Mouse (Mus musculus) small intestine, adult 2 months (tissue): ENCODE results near the gene Unc5b. TPM values are rescaled to one million over a fixed set of nuclear protein-coding genes. Genes with fewer than 3 reads are reported as not detected.
A peak's percentile ranks its signal among the peaks of the same experiment; 100 is the strongest.

Experiments
- H3K27ac ChIP-seq: fragments of 200-500 bp; 2 replicates; pipeline ENCODE4 v1.5.1; 2012; ENCODE audit warnings: low read depth, low read length, control low read depth, inconsistent platforms; ENCODE audit not compliant: insufficient read depth
- H3K27me3 ChIP-seq: fragments of 200-500 bp; 2 replicates; pipeline ENCODE4 v1.6.1; 2012; ENCODE audit warnings: mild to moderate bottlenecking, moderate library complexity, low read length, inconsistent platforms; ENCODE audit not compliant: control insufficient read depth, insufficient read depth
- H3K36me3 ChIP-seq: fragments of 200-500 bp; 2 replicates; pipeline ENCODE4 v1.6.1; 2012; ENCODE audit warnings: mild to moderate bottlenecking, low read length, control low read depth, inconsistent platforms; ENCODE audit not compliant: control insufficient read depth, insufficient read depth
- H3K4me1 ChIP-seq: fragments of 200-500 bp; 2 replicates; pipeline ENCODE4 v1.6.1; 2012; ENCODE audit warnings: low read length, inconsistent platforms, mixed read lengths; ENCODE audit not compliant: control insufficient read depth, insufficient read depth, insufficient read length
- H3K4me3 ChIP-seq: fragments of 200-500 bp; 2 replicates; pipeline ENCODE4 v1.5.1; 2012; ENCODE audit warnings: low read depth, mild to moderate bottlenecking, control low read depth, inconsistent platforms, low read length, moderate library complexity
- CTCF ChIP-seq: fragments of 200-500 bp; IDR thresholded peaks from 2 replicates; pipeline ENCODE4 v1.5.1; 2012; ENCODE audit warnings: low read depth, mild to moderate bottlenecking, control low read depth, inconsistent platforms, low read length, moderate library complexity, mixed read lengths; ENCODE audit not compliant: insufficient replicate concordance, insufficient read length; ENCODE audit errors: extremely low read depth
- POLR2A ChIP-seq: fragments of 200-500 bp; IDR thresholded peaks from 2 replicates; pipeline ENCODE4 v1.6.1; 2012; ENCODE audit warnings: low read depth, mild to moderate bottlenecking, control low read depth, inconsistent platforms, low read length, moderate library complexity
- WGBS: fragments of 180-500 bp; shearing (Covaris S2); methylation state at CpG from one replicate; pipeline ENCODE4 v1.1.7; 2018; 5-methylcytosine and 5-hydroxymethylcytosine counted together
- polyA plus RNA-seq: library from polyadenylated mRNA; depleted of rRNA; stranded (reverse); fragments of >200 nt; gene quantifications from 2 replicates; pipeline ENCODE4 v1.2.3, GENCODE M21; 2012

The Unc5b gene
- polyA plus RNA-seq, 1 experiment: 71.6 TPM

- H3K4me1 ChIP-seq: peaks cover 5% of the 10 kb centered on the region
- WGBS: 79% methylated on average over 9 of the region's 9 CpGs
- TF ChIP-seq CTCF (no peak), POLR2A (no peak)
- H3K36me3 ChIP-seq: no peaks in the 10 kb centered on the region
- no peak overlapping the region for H3K4me3 ChIP-seq
- peak overlapping the region; percentile 24; the same call in 1 of the 2 replicates for H3K27ac ChIP-seq
- H3K27me3 ChIP-seq: no peaks in the 10 kb centered on the region
Observed at GRCm38 (mm10) chr10:60753261-60753660, 78.1 kb downstream of the Unc5b start.

GRCm38 (mm10) chr10:60752040-60753020 is 79.1 kb downstream of the Unc5b start, which contains the start of gene Slc29a3:
Gene Slc29a3, minus strand, starts transcription at chr10:60752794.
- Histone ChIP-seq H3K4me3 (peak within 1 kb of the TSS; percentile 76), H3K27me3 (no peaks in the 10 kb centered on the region), H3K27ac (peak within 1 kb of the TSS; percentile 24), H3K4me1 (peaks cover 5% of the 10 kb centered on the region), H3K36me3 (no peaks in the 10 kb centered on the region)
- 7% methylated on average over 41 of the region's 41 CpGs for WGBS
- TF ChIP-seq CTCF (peak; percentile 27; the same call in 1 of the 2 replicates), POLR2A (peak; percentile 80)

- TF ChIP-seq CTCF: no peak
- TF ChIP-seq POLR2A: no peak
- peaks cover 4% of the 10 kb centered on the region; the same call in 1 of the 2 replicates for H3K4me1 ChIP-seq
- H3K36me3 ChIP-seq: no peaks in the 10 kb centered on the region
- 78% methylated on average over 6 of the region's 6 CpGs for WGBS
- no peaks in the 10 kb centered on the region for H3K27me3 ChIP-seq
- H3K27ac ChIP-seq: no peak overlapping the region
- H3K4me3 ChIP-seq: no peak overlapping the region
Observed at GRCm38 (mm10) chr10:60747667-60748212, 83.6 kb downstream of the Unc5b start.

DNA sequence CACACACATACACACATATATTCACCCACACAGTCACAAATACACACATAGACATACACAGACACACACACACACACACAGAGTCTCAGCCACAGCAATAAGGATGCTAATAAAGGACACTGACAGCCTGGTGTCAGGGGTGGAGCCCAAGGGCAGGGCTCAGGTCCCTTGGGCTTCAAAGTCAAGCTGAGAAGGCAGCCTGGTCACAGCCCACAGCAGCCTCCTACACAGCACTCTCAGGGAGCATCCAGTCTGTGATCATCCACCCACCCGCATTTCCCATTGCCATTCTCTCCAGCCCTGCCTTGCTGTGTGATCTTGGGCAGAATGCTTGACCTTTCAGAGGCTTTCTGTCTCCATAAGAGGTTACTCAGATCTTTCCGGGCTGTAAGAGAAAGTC is 84.9 kb downstream of the Unc5b start:
- Histone ChIP-seq H3K27ac (no peak overlapping the region), H3K36me3 (no peaks in the 10 kb centered on the region), H3K27me3 (no peaks in the 10 kb centered on the region), H3K4me3 (no peak overlapping the region), H3K4me1 (0 out of 2 replicates have a peak, but pooled peaks cover 2% of the 10 kb centered on the region)
- TF ChIP-seq CTCF: no peak
- 86% methylated on average over 2 of the region's 2 CpGs for WGBS

DNA sequence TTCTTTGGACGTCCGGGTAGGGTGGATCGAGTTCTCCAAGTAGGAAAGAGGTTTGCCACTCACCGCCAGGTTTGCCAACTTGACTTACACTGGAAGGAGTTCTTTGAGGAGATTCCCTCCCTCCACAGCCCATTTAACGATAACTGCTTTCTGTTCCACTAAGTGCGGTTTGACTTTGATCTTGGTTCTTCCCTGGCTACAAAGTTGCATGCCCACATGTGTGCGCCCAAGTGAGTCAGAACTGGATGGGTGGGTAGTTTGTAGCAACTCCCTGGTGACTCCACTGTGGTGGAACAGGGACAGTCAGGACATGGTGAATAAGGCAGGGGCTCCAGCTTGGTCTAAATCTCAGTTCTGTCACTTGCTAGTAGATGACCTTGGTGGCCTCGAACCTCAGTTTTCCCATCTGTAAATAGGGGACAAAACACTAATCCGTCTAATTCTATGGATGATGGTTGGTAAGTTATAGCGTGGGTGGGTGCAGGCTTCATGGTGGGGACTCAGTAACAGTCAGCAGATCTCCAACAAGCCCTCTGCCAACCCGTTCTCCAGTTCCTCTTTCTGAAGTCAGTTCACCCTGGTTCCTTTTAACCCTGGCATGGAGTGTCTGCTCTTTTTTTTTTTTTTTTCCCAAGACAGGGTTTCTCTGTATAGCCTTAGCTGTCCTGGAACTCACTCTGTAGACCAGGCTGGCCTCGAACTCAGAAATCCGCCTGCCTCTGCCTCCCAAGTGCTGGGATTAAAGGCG is 86.7 kb downstream of the Unc5b start:
- 89% methylated on average over 14 of the region's 14 CpGs for whole genome bisulfite sequencing

GRCm38 (mm10) chr10:60743681-60744080 is 87.7 kb downstream of the Unc5b start:
- H3K36me3 ChIP-seq: no peaks in the 10 kb centered on the region
- no peak overlapping the region for H3K4me3 ChIP-seq
- H3K27me3 ChIP-seq: no peaks in the 10 kb centered on the region
- TF ChIP-seq CTCF (no peak), POLR2A (no peak)
- 77% methylated on average over 9 of the region's 9 CpGs for WGBS
- H3K27ac ChIP-seq: no peak overlapping the region
- H3K4me1 ChIP-seq: peaks cover 2% of the 10 kb centered on the region; the same call in 1 of the 2 replicates

More for the DNA sequence above, 86.7 kb downstream of the Unc5b start:
- TF ChIP-seq POLR2A (no peak), CTCF (no peak)
- Histone ChIP-seq H3K36me3 (no peaks in the 10 kb centered on the region), H3K4me3 (no peak overlapping the region), H3K27ac (no peak overlapping the region), H3K4me1 (peaks cover 2% of the 10 kb centered on the region; the same call in 1 of the 2 replicates), H3K27me3 (no peaks in the 10 kb centered on the region)
